Mouse (Mus musculus) ES-Bruce4 (cell line): ENCODE data around the gene Gm47841. TPM values are rescaled to one million over a fixed set of nuclear protein-coding genes. Genes with fewer than 3 reads are reported as not detected.

ENCODE experiments used
- H3K27ac ChIP-seq: 2 replicates; pipeline ENCODE4 v1.5.1; 2012; ENCODE audit warnings: low read length, inconsistent platforms; ENCODE audit not compliant: insufficient read depth
- H3K27me3 ChIP-seq: 2 replicates; pipeline ENCODE4 v1.6.1; 2012; ENCODE audit warnings: mild to moderate bottlenecking, low read length, inconsistent platforms; ENCODE audit not compliant: control insufficient read depth, poor library complexity, insufficient read depth, severe bottlenecking
- H3K36me3 ChIP-seq: 2 replicates; pipeline ENCODE4 v1.6.1; 2012; ENCODE audit warnings: inconsistent platforms, mild to moderate bottlenecking, low read length, moderate library complexity; ENCODE audit not compliant: control insufficient read depth, poor library complexity, insufficient read depth, severe bottlenecking
- H3K4me1 ChIP-seq: one replicate; pipeline ENCODE4 v1.8.1; 2011; ENCODE audit warnings: low read length; ENCODE audit not compliant: control insufficient read depth, insufficient read depth
- H3K4me3 ChIP-seq: 2 replicates; pipeline ENCODE4 v1.5.1; 2011; ENCODE audit warnings: low read depth, mild to moderate bottlenecking, low read length
- H3K9ac ChIP-seq: 2 replicates; pipeline ENCODE4 v1.6.1; 2012; ENCODE audit warnings: low read depth, mild to moderate bottlenecking, inconsistent platforms; ENCODE audit not compliant: poor library complexity, severe bottlenecking
- H3K9me3 ChIP-seq: replicated peaks from 2 replicates; pipeline ENCODE4 v1.6.1; 2012; ENCODE audit warnings: mild to moderate bottlenecking, low read length, inconsistent platforms; ENCODE audit not compliant: control insufficient read depth, poor library complexity, insufficient read depth, severe bottlenecking
- CTCF ChIP-seq: IDR thresholded peaks from one replicate; pipeline ENCODE4 v1.8.1; 2011; ENCODE audit warnings: low read depth, low read length
- POLR2A ChIP-seq: IDR thresholded peaks from one replicate; pipeline ENCODE4 v1.8.1; 2011; ENCODE audit warnings: low read length; ENCODE audit not compliant: insufficient read depth
- polyA plus RNA-seq: library from polyadenylated mRNA; stranded (reverse); fragments of >200 nt; gene quantifications from 2 replicates; pipeline ENCODE4 v1.2.4, GENCODE M21; 2011; ENCODE audit warnings: low read depth; ENCODE audit not compliant: missing spikeins, insufficient read depth, insufficient read length

The Gm47841 gene
- polyA plus RNA-seq, 1 experiment: not detected

DNA sequence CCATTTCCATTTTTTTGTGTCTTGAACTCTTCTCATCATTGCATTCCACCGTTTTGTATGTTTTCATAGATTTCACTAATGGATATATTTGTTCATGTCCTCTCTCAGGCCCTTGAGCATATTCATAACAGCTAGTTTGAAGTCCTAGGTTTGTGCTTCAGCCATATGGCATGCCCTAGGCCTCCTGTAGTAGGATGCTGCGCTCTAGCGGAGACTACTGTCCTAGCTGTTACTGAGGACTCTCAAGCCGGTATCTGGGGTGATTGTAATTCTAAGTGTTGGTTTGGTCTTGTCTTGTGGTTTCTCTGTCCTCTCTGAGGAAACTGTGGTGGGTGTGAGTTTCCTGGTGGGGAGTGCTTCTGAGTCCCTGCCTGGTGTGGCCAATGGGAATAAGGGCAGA lies 50.1 kb downstream of the Gm47841 start:
- no peaks in the 10 kb centered on the region for H3K9me3 ChIP-seq
- no peak for TF ChIP-seq POLR2A
- peak; percentile 55 for TF ChIP-seq CTCF

More for the DNA sequence above, 50.1 kb downstream of the Gm47841 start:
- Histone ChIP-seq H3K4me1 (no peaks in the 10 kb centered on the region), H3K36me3 (no peaks in the 10 kb centered on the region), H3K9ac (no peak overlapping the region), H3K4me3 (no peak overlapping the region), H3K27me3 (no peaks in the 10 kb centered on the region), H3K27ac (no peak overlapping the region)

Other genes with a start within 250 kb of the Gm47841 start
- 7.0 and 8.9 TPM in 2 replicates for gene Scn8a, start 177.5 kb downstream of the Gm47841 start, polyA plus RNA-seq
- 25.6 and 27.4 TPM in 2 replicates for gene Fignl2, start 31.2 kb upstream of the Gm47841 start, polyA plus RNA-seq
- not detected in 2 replicates for gene Ankrd33, start 68.4 kb upstream of the Gm47841 start, polyA plus RNA-seq
- 2.7 and 2.9 TPM in 2 replicates for gene Acvrl1, start 81.1 kb upstream of the Gm47841 start, polyA plus RNA-seq
- 27.7 and 27.8 TPM in 2 replicates for gene Acvr1b, start 126.7 kb upstream of the Gm47841 start, polyA plus RNA-seq
- gene Grasp, start 176.8 kb upstream of the Gm47841 start, polyA plus RNA-seq: 8.6 and 9.6 TPM in 2 replicates
- gene Nr4a1, start 206.9 kb upstream of the Gm47841 start, polyA plus RNA-seq: 29.4 and 31.9 TPM in 2 replicates
- gene Atg101, start 236.9 kb upstream of the Gm47841 start, polyA plus RNA-seq: 37.6 and 39.1 TPM in 2 replicates
- gene 6030408B16Rik, start 245.8 kb upstream of the Gm47841 start, polyA plus RNA-seq: not detected in 2 replicates